Mouse (Mus musculus) MEL (cell line): ENCODE measurements around the gene Lrrc4.

Experiments
- CTCF ChIP-seq, 3 experiments: IDR thresholded peaks in 2 of 3; conservative IDR thresholded peaks in 1 of 3; 2 replicates each; pipeline ENCODE4 v1.5.1; 2011 to 2012; ENCODE audit warnings: low read length in 3 of 3, low read depth in 2 of 3, mild to moderate bottlenecking in 2 of 3, improper control_type of control experiment in 1 of 3, inconsistent platforms in 1 of 3, mixed read lengths in 1 of 3, moderate library complexity in 1 of 3; ENCODE audit not compliant: control insufficient read depth in 1 of 3, insufficient read depth in 1 of 3, poor library complexity in 1 of 3, severe bottlenecking in 1 of 3
- E2F4 ChIP-seq: IDR thresholded peaks from 2 replicates; pipeline ENCODE4 v1.6.1; 2011; ENCODE audit warnings: low read depth, low read length, improper control_type of control experiment, borderline replicate concordance
- EP300 ChIP-seq, 2 experiments: IDR thresholded peaks; 2 replicates each; pipeline ENCODE4 v1.6.1; 2011; ENCODE audit warnings: improper control_type of control experiment in 2 of 2, low read length in 2 of 2, low read depth in 1 of 2, mild to moderate bottlenecking in 1 of 2
- POLR2A ChIP-seq, 2 experiments: IDR thresholded peaks; 2 replicates each; pipeline ENCODE4 v1.6.1; 2011 to 2012; ENCODE audit warnings: low read length in 2 of 2, mild to moderate bottlenecking in 2 of 2, control low read depth in 1 of 2, improper control_type of control experiment in 1 of 2, low read depth in 1 of 2, moderate library complexity in 1 of 2; ENCODE audit not compliant: control insufficient read depth in 1 of 2, insufficient read depth in 1 of 2, poor library complexity in 1 of 2
- SIN3A ChIP-seq: IDR thresholded peaks from 2 replicates; pipeline ENCODE4 v1.6.1; 2012; ENCODE audit warnings: low read length, improper control_type of control experiment, inconsistent platforms
- ZC3H11A ChIP-seq: IDR thresholded peaks from 2 replicates; pipeline ENCODE4 v1.6.1; 2012; ENCODE audit warnings: low read depth, mild to moderate bottlenecking, inconsistent platforms, low read length, improper control_type of control experiment
- ZKSCAN1 ChIP-seq: IDR thresholded peaks from 2 replicates; pipeline ENCODE4 v1.6.1; 2012; ENCODE audit warnings: low read depth, mild to moderate bottlenecking, inconsistent platforms, low read length, improper control_type of control experiment, moderate library complexity

- TF ChIP-seq POLR2A (IDR thresholded peaks at IDR 0.05; ENCODE audit: control insufficient read depth in 1 of 2, insufficient read depth in 1 of 2, low read depth in 1 of 2, low read length in 2 of 2, poor library complexity in 1 of 2) = no peak
- TF ChIP-seq CTCF (IDR thresholded peaks at IDR 0.05 in 2 of 3, conservative IDR thresholded peaks at IDR 0.05 in 1 of 3; ENCODE audit: control insufficient read depth in 1 of 3, insufficient read depth in 1 of 3, low read depth in 2 of 3, low read length in 3 of 3, poor library complexity in 1 of 3, severe bottlenecking in 1 of 3) = no peak
- no peak for TF ChIP-seq SIN3A
- no peak for TF ChIP-seq E2F4
- TF ChIP-seq ZC3H11A = no peak
- TF ChIP-seq EP300 (IDR thresholded peaks at IDR 0.05; ENCODE audit: low read depth in 1 of 2, low read length in 2 of 2) = peak; percentile 78 to 84
- no peak for TF ChIP-seq ZKSCAN1
Measured at GRCm38 (mm10) chr6:28678896-28679295, 152.7 kb downstream of the Lrrc4 start.
